Mouse (Mus musculus) frontal cortex, adult (tissue): ENCODE measurements around the gene Gfod1.
A peak's percentile ranks its signal among the peaks of the same experiment; 100 is the strongest.

ENCODE experiments used
- ATAC-seq: cut with Nextera tagmentation; 2 replicates; pipeline ENCODE4 v1.9.2; 2017; ENCODE audit warnings: mild to moderate bottlenecking, moderate library complexity, mixed read lengths; ENCODE audit not compliant: low TSS enrichment

Gene Gfod1

GRCm38 (mm10) chr13:43203234-43203633 lies 100.7 kb downstream of the Gfod1 start:
- ATAC-seq: no peak

DNA sequence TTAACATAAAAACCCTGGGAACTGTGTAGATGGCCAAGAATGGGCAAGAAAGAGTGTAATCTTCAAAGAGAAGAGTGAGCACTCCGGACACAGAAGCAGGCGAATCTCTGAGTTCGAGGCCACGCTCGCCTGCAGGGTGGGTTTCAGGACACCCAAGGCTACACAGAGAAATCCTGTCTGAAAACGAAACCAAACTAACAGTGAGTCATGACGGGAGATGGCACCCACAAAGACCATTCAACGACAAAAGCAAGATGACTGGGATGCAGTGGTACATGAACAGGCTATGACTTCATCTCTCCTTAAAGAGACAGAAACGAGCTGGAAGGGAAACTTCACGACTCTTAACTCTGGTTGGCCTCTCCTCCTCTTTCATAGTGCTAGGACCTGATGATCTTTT lies 101.6 kb downstream of the Gfod1 start:
- ATAC-seq: no peak

- ATAC-seq: peak; percentile 21; the same call in 1 of the 2 replicates
Measured at GRCm38 (mm10) chr13:43201033-43201432, 102.9 kb downstream of the Gfod1 start.

DNA sequence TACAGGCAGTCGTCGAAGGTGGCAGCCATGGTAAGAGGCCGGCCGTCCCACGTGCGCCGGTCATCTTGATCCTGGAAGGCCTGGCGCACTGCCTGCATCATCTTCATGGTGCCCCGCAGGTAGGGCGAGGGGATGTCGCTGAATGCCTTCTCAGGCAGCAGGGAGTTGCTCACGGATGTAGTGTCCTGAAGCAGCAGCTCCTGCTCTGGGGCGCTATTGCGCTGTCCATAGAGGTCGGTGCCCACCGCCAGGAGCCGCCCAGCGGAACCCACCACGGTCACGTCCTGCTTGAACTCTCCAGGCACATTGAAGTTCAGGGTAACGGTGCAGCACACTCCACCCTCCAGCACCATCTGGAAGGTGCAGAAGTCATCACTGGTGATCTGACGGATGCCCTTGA lies 103.5 kb downstream of the Gfod1 start:
- no peak for ATAC-seq

DNA sequence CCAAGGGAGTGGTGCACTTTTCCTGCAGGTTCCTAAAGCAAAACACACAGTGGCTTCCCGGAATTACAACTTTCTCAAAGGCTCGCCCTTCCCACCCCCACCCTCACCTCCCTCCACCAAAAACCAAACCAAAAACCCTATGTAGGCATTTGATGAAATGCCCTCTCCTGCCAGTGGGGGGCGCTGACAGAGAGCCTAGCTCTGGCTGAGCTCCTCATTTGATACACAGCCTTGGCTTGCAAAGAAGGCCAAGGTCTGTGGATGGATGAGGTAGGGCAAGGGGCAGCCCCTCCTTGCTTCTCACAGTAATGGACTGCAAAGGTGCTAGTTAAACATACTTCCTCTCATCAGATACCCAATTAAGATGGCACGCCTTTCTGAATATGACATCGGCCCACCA lies 104.2 kb downstream of the Gfod1 start:
- ATAC-seq: no peak

DNA sequence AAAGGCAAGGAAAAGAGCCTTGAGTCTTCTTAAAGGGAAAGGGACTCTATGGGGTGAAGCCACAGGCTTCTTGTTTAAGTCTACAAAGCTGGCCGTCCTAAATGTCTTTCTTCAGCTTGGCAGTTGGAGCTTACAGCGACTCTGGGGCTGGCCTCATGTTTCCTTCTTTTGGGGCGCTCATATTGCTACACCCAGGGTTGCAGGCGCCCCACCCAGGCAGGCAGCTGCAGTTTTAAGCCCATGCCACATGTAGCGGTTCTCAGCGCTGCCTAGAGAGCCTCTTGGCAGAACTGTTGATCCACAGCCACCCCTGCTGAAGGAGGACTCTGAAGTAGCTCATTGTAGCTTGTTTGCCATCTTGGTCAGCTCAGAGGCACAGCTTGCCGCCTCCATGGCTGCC lies 104.7 kb downstream of the Gfod1 start:
- no peak for ATAC-seq

DNA sequence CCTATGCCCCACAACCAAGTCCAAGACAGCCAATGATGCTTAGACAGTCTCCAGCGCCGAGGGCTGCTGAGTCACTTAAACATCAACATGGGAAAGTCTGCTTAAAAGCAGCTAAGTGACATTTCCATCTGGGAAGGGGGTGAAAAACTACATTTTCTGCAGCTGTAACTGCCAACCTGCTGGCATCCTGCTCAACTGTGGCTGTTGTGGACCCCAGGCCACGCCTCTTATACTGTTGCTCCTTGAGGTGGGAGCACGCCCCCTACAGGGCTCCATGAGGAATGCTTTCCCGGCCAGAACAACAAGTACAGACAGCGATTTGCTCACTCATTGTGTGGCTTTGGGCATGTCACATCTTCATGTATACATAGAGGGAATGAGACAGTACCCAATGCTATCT lies 106.8 kb downstream of the Gfod1 start:
- peak; percentile 21; the same call in 1 of the 2 replicates for ATAC-seq

GRCm38 (mm10) chr13:43196000-43196399 lies 108.0 kb downstream of the Gfod1 start:
- ATAC-seq: no peak

DNA sequence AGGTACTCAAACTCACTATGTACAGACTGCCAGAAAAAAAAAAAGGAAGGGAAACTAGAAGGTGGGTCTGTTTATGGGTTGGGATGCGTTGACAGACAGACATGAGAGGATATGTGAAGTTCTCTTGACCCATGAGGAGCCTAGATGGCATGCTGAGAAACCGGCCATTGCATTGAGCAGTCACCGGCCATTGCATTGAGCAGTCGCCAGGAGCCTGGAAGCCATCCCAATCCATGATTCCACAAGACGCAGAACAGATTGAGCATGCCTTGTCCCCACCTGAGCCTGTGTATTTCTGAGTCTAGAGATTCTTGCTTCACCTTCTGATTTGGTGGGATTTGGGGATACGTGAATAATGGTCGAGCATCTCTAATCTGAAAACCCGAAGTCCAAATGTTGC lies 110.0 kb downstream of the Gfod1 start:
- ATAC-seq: no peak

DNA sequence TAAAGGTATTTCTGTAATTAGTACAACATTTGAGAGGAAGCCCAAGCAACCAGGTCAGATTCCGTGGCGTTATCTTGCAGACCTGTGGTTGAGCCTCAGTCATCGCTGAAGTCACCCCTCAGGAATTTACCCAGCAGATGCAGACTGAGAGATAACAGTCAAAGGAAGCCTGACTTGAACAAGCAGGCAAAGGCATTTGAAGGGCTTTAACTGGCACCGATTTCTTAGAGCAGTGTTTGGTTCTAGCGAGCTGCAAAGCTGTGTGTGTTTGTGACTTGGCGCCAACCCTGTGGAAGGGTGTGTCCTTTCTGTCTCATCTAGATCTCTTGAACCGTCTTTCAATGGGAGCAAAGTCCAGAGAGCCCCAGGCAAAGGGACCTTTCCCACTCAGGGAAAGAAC lies 110.7 kb downstream of the Gfod1 start:
- ATAC-seq: no peak

- ATAC-seq: peak; percentile 83
Measured at GRCm38 (mm10) chr13:43191741-43192192, 112.2 kb downstream of the Gfod1 start.

- no peak; the same call in 1 of the 2 replicates for ATAC-seq
Measured at GRCm38 (mm10) chr13:43191290-43191689, 112.7 kb downstream of the Gfod1 start.

DNA sequence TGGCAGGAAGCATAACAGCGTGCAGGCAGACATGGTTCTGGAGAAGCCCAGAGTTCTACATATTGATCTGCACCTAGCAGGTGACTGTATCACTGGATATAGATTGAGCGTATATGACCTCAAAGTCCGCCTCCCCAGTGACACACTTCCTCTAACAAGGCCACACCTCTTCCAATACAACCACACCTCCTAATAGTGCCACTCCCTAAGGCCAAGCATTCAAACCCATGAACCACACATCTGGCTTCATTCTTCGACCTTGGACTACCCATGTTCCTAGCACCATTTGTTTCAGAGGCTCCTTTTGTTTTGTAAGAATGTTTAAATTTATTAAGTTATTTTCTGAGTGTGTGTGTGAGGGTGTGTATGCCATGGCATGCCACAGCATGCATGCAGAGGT lies 116.2 kb downstream of the Gfod1 start:
- no peak for ATAC-seq

- 0 out of 2 replicates have a peak, but pooled peaks have one; percentile 3 for ATAC-seq
Measured at GRCm38 (mm10) chr13:43183248-43184055, 120.5 kb downstream of the Gfod1 start.

GRCm38 (mm10) chr13:43182465-43183201 lies 121.3 kb downstream of the Gfod1 start:
- ATAC-seq: peak; percentile 64

DNA sequence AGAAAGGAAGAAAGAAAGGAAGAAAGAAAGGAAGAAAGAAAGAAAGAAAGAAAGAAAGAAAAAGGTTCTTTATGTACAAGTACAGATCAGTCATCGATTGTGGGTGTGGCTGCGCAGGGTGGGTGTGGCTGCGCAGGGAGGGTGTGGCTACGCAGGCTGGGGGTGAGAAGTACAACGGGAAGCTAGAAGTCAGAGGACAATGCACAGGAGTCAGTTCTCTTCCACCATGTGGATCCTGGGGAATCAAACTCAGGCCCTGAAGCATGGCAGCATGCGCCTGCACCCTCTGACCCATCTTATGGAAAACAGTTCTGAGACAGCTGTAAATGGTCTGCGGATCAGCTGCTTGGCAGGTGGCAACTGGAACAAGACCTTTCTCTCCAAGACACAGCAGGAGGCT lies 122.9 kb downstream of the Gfod1 start:
- ATAC-seq: no peak

DNA sequence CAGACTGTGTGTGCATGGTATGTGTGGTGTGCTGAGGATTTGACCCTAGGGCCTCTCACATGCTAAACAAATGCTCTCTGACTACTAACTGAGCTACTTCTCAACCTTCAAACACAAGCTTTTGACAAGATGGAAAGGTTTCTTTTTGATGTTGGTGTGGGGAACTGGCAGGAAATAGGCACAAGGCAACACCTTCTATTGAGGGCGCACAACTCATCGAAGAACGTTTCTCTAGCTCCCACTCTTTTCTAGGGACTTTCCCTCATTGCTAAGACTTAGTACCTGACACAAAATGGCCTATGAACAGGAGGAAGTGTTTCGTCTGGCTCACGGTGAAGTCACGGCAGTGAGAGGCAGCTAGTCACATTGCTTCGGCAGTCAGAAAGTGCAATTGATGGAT lies 126.7 kb downstream of the Gfod1 start:
- no peak for ATAC-seq

DNA sequence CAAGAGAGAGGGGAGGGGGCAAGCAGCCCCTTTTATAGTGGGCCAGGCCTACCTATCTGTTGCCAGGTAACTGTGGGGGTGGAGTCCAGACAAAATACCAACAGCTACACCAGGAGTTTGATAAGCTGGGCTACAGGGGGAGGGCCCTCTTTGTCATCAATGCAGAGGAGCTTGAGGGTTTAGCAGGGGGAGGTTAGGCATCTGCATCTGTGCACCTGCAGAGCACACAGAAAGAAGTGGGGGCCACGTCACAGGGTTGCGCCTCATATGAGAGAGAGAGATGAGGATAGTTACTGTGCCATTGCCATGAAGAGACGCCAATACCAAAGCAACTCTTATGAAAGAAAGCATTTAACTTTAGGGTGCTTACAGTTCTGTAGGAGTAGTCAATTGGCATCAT lies 127.3 kb downstream of the Gfod1 start:
- no peak for ATAC-seq

DNA sequence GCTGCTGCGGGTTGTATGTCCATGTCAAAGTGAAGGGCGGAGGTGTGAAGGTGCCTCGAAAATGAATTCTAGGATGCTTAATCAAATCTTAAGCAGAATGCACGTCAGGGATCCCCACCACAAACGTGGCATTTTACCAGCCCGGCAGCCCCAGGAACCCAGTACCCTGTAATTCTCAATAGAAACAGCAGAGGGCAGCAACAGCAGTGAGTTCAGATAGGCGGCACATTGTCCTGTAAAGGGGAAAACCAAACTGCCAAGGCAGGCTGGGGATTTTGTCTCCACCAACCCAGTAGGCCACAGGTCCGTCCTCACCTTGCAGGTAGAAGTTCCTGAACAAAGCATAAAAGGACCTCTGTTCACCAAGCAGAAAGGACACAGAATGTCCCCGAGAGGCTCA lies 130.7 kb downstream of the Gfod1 start:
- peak; percentile 52 for ATAC-seq

DNA sequence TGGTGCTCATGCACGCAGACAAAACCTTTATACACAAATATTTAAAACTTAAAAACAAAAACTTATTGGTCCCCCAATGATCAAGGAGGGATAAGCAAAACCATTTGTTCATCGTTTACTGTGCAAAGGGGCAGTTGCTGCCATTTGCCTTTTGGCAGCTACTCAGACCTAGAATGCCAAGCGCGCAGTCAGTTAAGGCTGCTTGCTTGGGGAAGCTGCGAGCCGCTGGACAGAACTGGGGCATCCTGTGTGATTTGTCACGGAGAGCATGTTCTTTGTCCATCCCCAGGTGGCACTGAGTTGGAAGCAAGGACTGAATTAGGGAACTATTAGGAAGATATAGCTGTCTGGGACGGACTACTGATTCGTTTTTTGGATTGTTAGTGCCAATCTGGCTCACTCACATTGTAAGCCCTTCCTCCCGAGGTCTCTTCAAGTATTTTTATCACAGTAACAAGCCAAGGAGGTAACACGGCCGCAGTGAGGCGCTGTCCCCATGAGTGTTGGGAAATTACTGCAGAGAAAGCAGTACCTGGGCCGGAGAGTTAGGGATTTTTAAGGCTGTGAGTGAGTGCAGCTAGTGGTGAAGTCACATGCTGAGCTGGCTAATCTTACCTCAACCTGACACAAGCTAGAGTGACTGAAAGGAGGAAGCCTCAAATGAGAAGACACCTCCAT lies 131.8 kb downstream of the Gfod1 start:
- ATAC-seq: peak; percentile 21; the same call in 1 of the 2 replicates

DNA sequence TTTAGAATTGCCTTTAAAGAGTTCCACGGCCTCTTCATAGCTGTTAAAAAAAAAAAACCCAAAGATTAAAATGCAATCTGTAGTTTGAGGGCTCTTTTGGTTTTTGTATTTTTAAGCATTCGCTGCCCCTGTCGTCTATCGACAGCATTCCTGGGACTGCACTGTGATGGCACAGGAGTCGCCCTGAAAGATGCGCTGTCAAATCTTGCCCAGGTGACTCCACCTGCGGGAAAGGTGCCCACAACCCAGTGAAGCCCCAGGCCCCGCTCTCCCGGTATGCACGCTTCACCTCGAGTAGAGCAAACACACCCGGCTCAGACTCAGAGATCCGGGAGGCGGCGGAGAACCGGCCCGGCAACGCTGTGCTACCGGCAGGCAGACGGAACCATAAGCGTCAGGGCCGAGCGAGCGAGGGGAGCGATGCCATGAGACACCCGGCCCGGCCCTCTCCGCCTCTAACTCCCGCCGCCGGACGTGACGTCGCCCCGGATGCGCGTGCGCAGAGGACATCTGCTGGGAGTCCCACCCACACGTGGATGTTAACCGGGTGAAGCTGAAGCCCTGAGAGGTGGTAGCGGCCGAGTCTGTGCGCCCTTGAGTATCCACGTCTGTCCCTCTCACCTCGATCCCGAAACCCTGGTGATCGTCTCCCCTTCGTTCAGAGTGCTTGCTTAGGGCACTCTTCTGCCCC lies 132.8 kb downstream of the Gfod1 start, which contains the start of gene Tbc1d7:
TSS of gene Tbc1d7 (minus strand) at position 482 of the 691 bp plus-strand sequence.
- ATAC-seq: peak; percentile 95

DNA sequence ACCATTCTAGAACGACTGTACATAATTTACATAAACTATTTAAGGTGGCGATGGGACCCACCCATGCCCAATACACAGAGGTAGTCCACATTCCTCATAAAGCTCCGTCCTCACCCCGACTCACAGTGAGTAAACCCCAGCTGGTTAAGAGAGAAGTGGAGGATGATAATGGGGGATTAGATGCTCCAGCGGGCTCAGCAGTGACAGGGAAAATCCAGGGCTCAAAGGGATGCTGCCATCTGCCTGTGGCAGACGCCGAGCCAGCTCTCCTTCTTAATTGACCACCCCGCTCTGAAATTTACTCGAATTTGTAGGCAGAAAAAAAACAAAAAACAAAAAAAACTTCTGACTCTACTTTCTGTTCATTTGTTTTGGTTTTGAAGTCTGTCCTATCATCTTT lies 136.3 kb downstream of the Gfod1 start:
- no peak for ATAC-seq
